Mouse (Mus musculus) stomach, postnatal 0 days (tissue): ENCODE results near the gene Kdm1b. TPM values are rescaled to one million over a fixed set of nuclear protein-coding genes. Genes with fewer than 3 reads are reported as not detected.
A peak's percentile ranks its signal among the peaks of the same experiment; 100 is the strongest.

Source experiments
- ATAC-seq: fragments of 200-750 bp; cut with Nextera tagmentation; 2 replicates; pipeline ENCODE4 v1.8.0; 2017; ENCODE audit not compliant: low FRiP score, low TSS enrichment
- DNase-seq: peaks from one replicate; pipeline ENCODE4 v3.0.0-alpha.2; 2016; ENCODE audit warnings: low spot score
- H3K27ac ChIP-seq: fragments of 300-500 bp; sonication (generic); replicated peaks from 2 replicates; pipeline ENCODE4 v1.5.1; 2014; ENCODE audit warnings: mild to moderate bottlenecking, control low read depth
- H3K27me3 ChIP-seq: fragments of 300-500 bp; sonication (generic); 2 replicates; pipeline ENCODE4 v1.6.1; 2014; ENCODE audit warnings: low read length; ENCODE audit not compliant: control insufficient read depth, insufficient read depth
- H3K36me3 ChIP-seq: fragments of 300-500 bp; sonication (generic); 2 replicates; pipeline ENCODE4 v1.6.1; 2014; ENCODE audit warnings: low read length, mixed read lengths; ENCODE audit not compliant: control insufficient read depth, insufficient read depth
- H3K4me1 ChIP-seq: fragments of 300-500 bp; sonication (generic); replicated peaks from 2 replicates; pipeline ENCODE4 v1.6.1; 2014; ENCODE audit warnings: antibody characterized with exemption; ENCODE audit not compliant: control insufficient read depth, insufficient read depth
- H3K4me2 ChIP-seq: fragments of 300-500 bp; sonication (generic); replicated peaks from 2 replicates; pipeline ENCODE4 v1.6.1; 2014; ENCODE audit warnings: low read depth, mild to moderate bottlenecking, control low read depth, moderate library complexity
- H3K4me3 ChIP-seq: fragments of 300-500 bp; sonication (generic); 2 replicates; pipeline ENCODE4 v1.5.1; 2014; ENCODE audit warnings: low read depth, low read length, control low read depth
- H3K9ac ChIP-seq: fragments of 300-500 bp; sonication (generic); 2 replicates; pipeline ENCODE4 v1.6.1; 2014; ENCODE audit warnings: mild to moderate bottlenecking, low read length, control low read depth, mixed read lengths
- H3K9me3 ChIP-seq: fragments of 300-500 bp; sonication (generic); 2 replicates; pipeline ENCODE4 v1.6.1; 2016; ENCODE audit warnings: low read length; ENCODE audit not compliant: control insufficient read depth
- CTCF ChIP-seq: IDR thresholded peaks from 2 replicates; pipeline ENCODE4 v1.5.1; 2016; ENCODE audit warnings: antibody characterized with exemption, low read depth, mild to moderate bottlenecking, moderate library complexity
- EP300 ChIP-seq: optimal IDR thresholded peaks from 2 replicates; pipeline ENCODE3; 2016; ENCODE audit warnings: antibody characterized with exemption
- WGBS: fragments of 180-500 bp; shearing (Covaris S2); extraction: QIAGEN DNeasy Blood & Tissue Kit; methylation state at CpG from one replicate; pipeline ENCODE4 v1.1.7; 2014; 5-methylcytosine and 5-hydroxymethylcytosine counted together
- polyA plus RNA-seq: library from polyadenylated mRNA; unstranded; fragments of >200 nt; fragmentation: Nextera tagmentation; extraction: Ambion mirVana; gene quantifications from 2 replicates; pipeline ENCODE4 v1.2.1, GENCODE M21; 2015

Kdm1b gene
- polyA plus RNA-seq, 1 experiment from 2014 or later = 10.1 TPM

DNA sequence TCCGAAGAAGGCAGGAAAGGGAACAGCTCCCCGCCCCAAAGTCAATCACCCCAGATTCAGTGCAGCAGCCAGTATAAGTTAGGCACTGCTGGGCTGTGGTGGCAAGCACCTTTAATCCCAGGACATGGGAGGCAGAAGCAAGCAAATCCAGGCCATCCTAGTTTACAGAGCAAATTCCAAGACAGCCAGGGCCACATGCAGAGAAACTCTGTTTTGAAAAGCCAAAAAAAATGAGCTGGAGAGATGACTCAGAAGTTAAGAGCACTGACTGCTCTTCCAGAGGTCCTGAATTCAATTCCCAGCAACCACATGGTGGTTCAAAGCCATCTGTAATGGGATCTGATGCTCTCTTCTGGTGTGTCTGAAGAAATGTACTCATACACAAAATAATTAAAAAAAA, 50.5 kb downstream of the Kdm1b start:
- no peaks in the 10 kb centered on the region for H3K27me3 ChIP-seq
- no peaks in the 10 kb centered on the region for H3K9me3 ChIP-seq
- H3K4me2 ChIP-seq = no peak overlapping the region
- no peak overlapping the region for H3K9ac ChIP-seq
- H3K36me3 ChIP-seq = peaks cover 2% of the 10 kb centered on the region; the same call in 1 of the 2 replicates
- H3K4me1 ChIP-seq = no peaks in the 10 kb centered on the region
- TF ChIP-seq EP300 (no peak), CTCF (no peak)
- H3K27ac ChIP-seq = no peak overlapping the region
- no peak overlapping the region for H3K4me3 ChIP-seq
- 95% methylated on average over 2 of the region's 2 CpGs for WGBS
- ATAC-seq (no peak), DNase-seq (no peak)

- Histone ChIP-seq H3K27me3 (no peaks in the 10 kb centered on the region), H3K9me3 (no peaks in the 10 kb centered on the region), H3K4me1 (no peaks in the 10 kb centered on the region), H3K9ac (no peak overlapping the region), H3K36me3 (peaks cover 7% of the 10 kb centered on the region; the same call in 1 of the 2 replicates), H3K27ac (no peak overlapping the region), H3K4me3 (no peak overlapping the region), H3K4me2 (no peak overlapping the region)
- ATAC-seq = no peak
- WGBS = 84% methylated on average over 2 of the region's 2 CpGs
- TF ChIP-seq CTCF = no peak
- TF ChIP-seq EP300 = no peak
- DNase-seq = no peak
These were observed 53.3 kb downstream of the Kdm1b start for GRCm38 (mm10) chr13:47096591-47096990.

DNA sequence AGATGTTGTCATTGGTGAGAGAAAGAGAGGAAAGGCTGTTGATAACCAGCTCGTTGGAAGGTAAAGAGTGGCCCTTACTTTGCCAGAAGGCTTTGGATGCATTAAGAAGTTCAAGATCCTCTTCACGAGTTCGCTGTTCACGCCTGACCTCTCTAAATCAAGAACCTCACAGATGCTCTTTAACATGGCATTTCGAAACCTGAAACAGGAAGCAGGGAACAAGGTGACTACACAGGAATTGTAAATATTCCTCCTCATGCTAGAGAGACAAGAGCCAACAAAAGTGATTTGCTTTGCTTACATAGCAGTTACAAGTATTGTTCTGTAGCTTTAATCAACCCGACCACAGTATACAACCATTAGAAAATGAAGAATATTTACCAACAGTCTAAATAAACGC, 56.0 kb downstream of the Kdm1b start:
- Histone ChIP-seq H3K27ac (no peak overlapping the region), H3K9ac (no peak overlapping the region), H3K9me3 (no peaks in the 10 kb centered on the region), H3K4me3 (no peak overlapping the region), H3K36me3 (peaks cover 7% of the 10 kb centered on the region; the same call in 1 of the 2 replicates), H3K27me3 (no peaks in the 10 kb centered on the region), H3K4me2 (no peak overlapping the region), H3K4me1 (no peaks in the 10 kb centered on the region)
- TF ChIP-seq EP300 = no peak
- no peak for TF ChIP-seq CTCF
- DNase-seq (no peak), ATAC-seq (no peak)
- 66% methylated on average over 7 of the region's 7 CpGs for WGBS

GRCm38 (mm10) chr13:47100587-47100986, 57.3 kb downstream of the Kdm1b start:
- no peak for ATAC-seq
- TF ChIP-seq CTCF (no peak), EP300 (no peak)
- H3K27ac ChIP-seq = no peak overlapping the region
- no peaks in the 10 kb centered on the region for H3K4me1 ChIP-seq
- DNase-seq = no peak
- no peak overlapping the region for H3K4me3 ChIP-seq
- H3K27me3 ChIP-seq = no peaks in the 10 kb centered on the region
- 89% methylated on average over 2 of the region's 2 CpGs for WGBS
- no peaks in the 10 kb centered on the region for H3K9me3 ChIP-seq
- H3K36me3 ChIP-seq = peaks cover 7% of the 10 kb centered on the region; the same call in 1 of the 2 replicates
- H3K4me2 ChIP-seq = no peak overlapping the region
- no peak overlapping the region for H3K9ac ChIP-seq

GRCm38 (mm10) chr13:47104146-47104545, 60.8 kb downstream of the Kdm1b start:
- 13% methylated on average over 2 of the region's 2 CpGs for WGBS
- no peak for DNase-seq
- H3K9ac ChIP-seq = no peak overlapping the region
- H3K9me3 ChIP-seq = no peaks in the 10 kb centered on the region
- peak overlapping the region; percentile 96 for H3K4me3 ChIP-seq
- H3K4me2 ChIP-seq = peak overlapping the region; percentile 78
- H3K27ac ChIP-seq = no peak overlapping the region
- no peaks in the 10 kb centered on the region for H3K27me3 ChIP-seq
- H3K36me3 ChIP-seq = peaks cover 2% of the 10 kb centered on the region; the same call in 1 of the 2 replicates
- H3K4me1 ChIP-seq = no peaks in the 10 kb centered on the region
- TF ChIP-seq CTCF (no peak), EP300 (no peak)
- ATAC-seq = no peak

DNA sequence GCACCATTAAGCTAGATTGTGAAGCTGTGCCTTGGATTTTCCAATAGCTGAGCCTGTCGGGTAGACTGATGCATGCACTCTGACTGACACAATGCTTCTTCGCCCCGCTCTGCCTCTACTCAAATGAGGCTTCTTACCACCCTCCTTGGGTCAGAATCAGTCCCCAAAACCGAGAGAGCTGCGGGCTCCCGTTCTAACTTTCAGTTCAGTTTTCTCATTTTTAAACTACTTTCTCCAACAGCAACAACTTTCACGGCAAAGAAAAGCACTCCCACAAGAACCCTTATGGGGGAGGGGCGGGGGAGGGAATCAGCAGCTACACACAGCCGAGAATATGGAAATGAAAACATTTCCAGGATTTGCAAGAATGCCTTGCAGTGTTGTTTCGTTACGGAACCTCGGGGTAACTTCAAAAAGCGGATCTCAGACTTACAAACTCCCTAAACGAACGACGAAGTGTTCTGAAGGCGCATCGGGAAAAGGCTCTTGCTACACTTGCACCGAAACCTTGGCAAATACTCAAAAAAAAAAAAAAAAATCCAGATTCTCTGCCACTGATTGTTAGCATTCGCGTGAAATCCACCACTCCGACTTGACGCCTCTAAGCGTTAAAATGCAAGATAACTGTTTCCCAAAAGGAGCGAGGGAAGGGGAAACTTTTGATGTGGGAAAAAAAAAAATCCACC, 61.7 kb downstream of the Kdm1b start:
- peak overlapping the region; percentile 100 for H3K27ac ChIP-seq
- H3K27me3 ChIP-seq = no peaks in the 10 kb centered on the region
- peak overlapping the region; percentile 78 for H3K4me2 ChIP-seq
- H3K4me3 ChIP-seq = peak overlapping the region; percentile 96
- H3K9me3 ChIP-seq = no peaks in the 10 kb centered on the region
- WGBS = under 1% methylated on average over 25 of the region's 25 CpGs
- peak; percentile 60 for DNase-seq
- H3K4me1 ChIP-seq = no peaks in the 10 kb centered on the region
- no peaks in the 10 kb centered on the region for H3K36me3 ChIP-seq
- TF ChIP-seq EP300 (no peak), CTCF (no peak)
- ATAC-seq = no peak
- peak overlapping the region; percentile 96 for H3K9ac ChIP-seq
